Mouse (Mus musculus) embryonic facial prominence, embryonic 13.5 days (tissue): ENCODE results near the gene Scgn. TPM values are rescaled to one million over a fixed set of nuclear protein-coding genes. Genes with fewer than 3 reads are reported as not detected.

Experiments
- ATAC-seq: fragments of 200-750 bp; cut with Nextera tagmentation; 2 replicates; pipeline ENCODE4 v1.8.0; 2017; ENCODE audit warnings: low read depth; ENCODE audit not compliant: insufficient number of reproducible peaks, insufficient read depth, low FRiP score, low TSS enrichment
- H3K27ac ChIP-seq: fragments of 300-500 bp; sonication (generic); 2 replicates; pipeline ENCODE4 v1.5.1; 2015; ENCODE audit warnings: moderate library complexity, mild to moderate bottlenecking, inconsistent platforms
- H3K27me3 ChIP-seq: fragments of 300-500 bp; sonication (generic); 2 replicates; pipeline ENCODE4 v1.6.1; 2015; ENCODE audit warnings: mild to moderate bottlenecking, inconsistent platforms
- H3K36me3 ChIP-seq: fragments of 300-500 bp; sonication (generic); 2 replicates; pipeline ENCODE4 v1.6.1; 2015; ENCODE audit warnings: mild to moderate bottlenecking, inconsistent platforms
- H3K4me1 ChIP-seq: fragments of 300-500 bp; sonication (generic); 2 replicates; pipeline ENCODE4 v1.6.1; 2015; ENCODE audit warnings: inconsistent platforms
- H3K4me2 ChIP-seq: fragments of 300-500 bp; sonication (generic); 2 replicates; pipeline ENCODE4 v1.6.1; 2015; ENCODE audit warnings: moderate library complexity, mild to moderate bottlenecking, inconsistent platforms
- H3K4me3 ChIP-seq: fragments of 300-500 bp; sonication (generic); 2 replicates; pipeline ENCODE4 v1.5.1; 2015; ENCODE audit warnings: mild to moderate bottlenecking, inconsistent platforms
- H3K9ac ChIP-seq: fragments of 300-500 bp; sonication (generic); 2 replicates; pipeline ENCODE4 v1.6.1; 2015; ENCODE audit warnings: mild to moderate bottlenecking, inconsistent platforms
- H3K9me3 ChIP-seq: fragments of 300-500 bp; sonication (generic); 2 replicates; pipeline ENCODE4 v1.6.1; 2016; ENCODE audit warnings: inconsistent platforms
- WGBS: fragments of 180-500 bp; shearing (Covaris S2); methylation state at CpG from one replicate; pipeline ENCODE4 v1.1.7; 2015; ENCODE audit warnings: mixed read lengths; 5-methylcytosine and 5-hydroxymethylcytosine counted together
- microRNA-seq: library from miRNA; unstranded; fragments of <30 nt; microRNA quantifications from one replicate; pipeline ENCODE4, GENCODE M21; 2016
- polyA plus RNA-seq: library from polyadenylated mRNA; unstranded; fragments of >200 nt; fragmentation: Nextera tagmentation; extraction: Ambion mirVana; gene quantifications from 2 replicates; pipeline ENCODE4 v1.2.1, GENCODE M21; 2015

Scgn gene
- polyA plus RNA-seq, 1 experiment from 2014 or later = not detected

DNA sequence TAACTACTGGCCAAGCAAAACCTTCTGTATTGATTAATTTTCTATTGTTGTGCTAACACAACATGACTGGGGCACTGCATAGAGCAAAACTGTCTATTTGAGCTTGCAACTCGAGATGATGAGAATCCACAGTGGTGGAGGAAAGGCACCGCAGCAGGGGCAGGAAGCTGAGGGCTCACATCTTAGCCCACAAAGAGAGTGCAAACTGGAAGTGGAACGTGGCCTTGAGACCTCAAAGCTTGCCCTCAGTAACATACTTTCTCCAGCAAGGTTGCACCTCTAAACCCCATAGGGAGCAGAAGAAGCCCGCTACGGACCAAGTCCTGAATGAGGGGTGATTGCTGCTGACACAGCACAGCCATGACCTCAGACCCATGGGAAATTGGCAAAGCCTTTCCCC, 80.9 kb downstream of the Scgn start:
- 73% methylated on average over 5 of the region's 5 CpGs for WGBS
- ATAC-seq = no peak

DNA sequence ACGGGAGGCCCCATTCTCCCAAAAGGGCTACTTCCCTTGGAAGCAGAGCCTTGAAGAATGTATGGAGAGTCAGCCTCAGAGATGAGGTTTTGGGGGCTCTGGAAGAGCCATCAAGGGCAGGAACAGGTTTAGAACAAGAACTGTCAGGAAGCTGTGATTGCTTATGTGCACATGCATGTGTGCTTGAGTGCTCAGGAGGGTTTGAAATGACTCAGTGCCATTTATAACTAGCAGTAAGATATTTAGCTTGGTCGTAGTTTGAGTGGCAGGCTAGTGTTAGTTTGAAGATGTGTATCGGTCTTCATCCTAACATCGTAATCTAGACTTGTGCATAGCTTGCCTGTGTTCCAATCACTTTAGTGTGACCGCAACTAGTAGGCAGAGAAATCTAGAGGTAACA, 84.1 kb downstream of the Scgn start:
- no peaks in the 10 kb centered on the region for H3K27me3 ChIP-seq
- H3K9me3 ChIP-seq = no peaks in the 10 kb centered on the region
- 92% methylated on average over 5 of the region's 5 CpGs for WGBS
- no peaks in the 10 kb centered on the region for H3K36me3 ChIP-seq
- H3K27ac ChIP-seq = no peak overlapping the region
- no peak overlapping the region for H3K4me2 ChIP-seq
- no peak for ATAC-seq
- no peak overlapping the region for H3K9ac ChIP-seq
- no peak overlapping the region for H3K4me3 ChIP-seq
- H3K4me1 ChIP-seq = no peaks in the 10 kb centered on the region

More for the DNA sequence above, 80.9 kb downstream of the Scgn start:
- H3K27me3 ChIP-seq = no peaks in the 10 kb centered on the region
- H3K4me3 ChIP-seq = no peak overlapping the region
- no peaks in the 10 kb centered on the region for H3K9me3 ChIP-seq
- H3K36me3 ChIP-seq = no peaks in the 10 kb centered on the region
- no peaks in the 10 kb centered on the region for H3K4me1 ChIP-seq
- no peak overlapping the region for H3K4me2 ChIP-seq
- no peak overlapping the region for H3K9ac ChIP-seq
- H3K27ac ChIP-seq = no peak overlapping the region

Small RNAs within 50 kb of the gene (microRNA-seq; reads per million reads assigned to microRNA genes)
- gene Gm44344 = not detected

Other genes starting within 250 kb of the Scgn start
- gene Hist1h3c, start 245.6 kb downstream of the Scgn start, polyA plus RNA-seq = 11.3 and 14.4 TPM in 2 replicates
- 3.5 and 4.2 TPM in 2 replicates for gene Hist1h2bb, start 244.5 kb downstream of the Scgn start, polyA plus RNA-seq
- 53.1 and 58.6 TPM in 2 replicates for gene Hist1h2ab, start 240.1 kb downstream of the Scgn start, polyA plus RNA-seq
- 15.6 and 18.1 TPM in 2 replicates for gene Hist1h3b, start 238.9 kb downstream of the Scgn start, polyA plus RNA-seq
- gene Hist1h4b, start 234.2 kb downstream of the Scgn start, polyA plus RNA-seq = 7.6 and 9.2 TPM in 2 replicates
- not detected in 2 replicates for gene Hist1h4a, start 230.0 kb downstream of the Scgn start, polyA plus RNA-seq
- gene Hist1h3a, start 228.8 kb downstream of the Scgn start, polyA plus RNA-seq = 5.8 and 8.6 TPM in 2 replicates
- gene Hist1h1a, start 227.5 kb downstream of the Scgn start, polyA plus RNA-seq = 4.5 and 5.9 TPM in 2 replicates
- gene Trim38, start 221.3 kb downstream of the Scgn start, polyA plus RNA-seq = not detected in 2 replicates
- not detected in 2 replicates for gene Slc17a2, start 184.2 kb downstream of the Scgn start, polyA plus RNA-seq
- gene Slc17a3, start 151.8 kb downstream of the Scgn start, polyA plus RNA-seq = not detected in 2 replicates
- not detected in 2 replicates for gene Slc17a1, start 123.5 kb downstream of the Scgn start, polyA plus RNA-seq
- not detected in 2 replicates for gene Slc17a4, start 76.2 kb downstream of the Scgn start, polyA plus RNA-seq
- not detected in 2 replicates for gene Hist1h2ba, start 57.1 kb downstream of the Scgn start, polyA plus RNA-seq
- gene Hist1h2aa, start 56.8 kb downstream of the Scgn start, polyA plus RNA-seq = not detected in 2 replicates